Mouse (Mus musculus) testis, adult 10 weeks (tissue): ENCODE data around the gene Gm28635. TPM values are rescaled to one million over a fixed set of nuclear protein-coding genes. Genes with fewer than 3 reads are reported as not detected.

ENCODE experiments used
- polyA plus RNA-seq: library from polyadenylated mRNA; stranded (reverse); fragments of 350-450 nt; fragmentation: Illumina TruSeq; extraction: RNeasy Lipid Tissue Mini Kit (QIAGEN cat#74804); gene quantifications from one replicate; pipeline ENCODE4 v1.2.3, GENCODE M21; 2014; ENCODE audit warnings: low read depth, low replicate concordance

Gene Gm28635
- polyA plus RNA-seq: not detected

DNA sequence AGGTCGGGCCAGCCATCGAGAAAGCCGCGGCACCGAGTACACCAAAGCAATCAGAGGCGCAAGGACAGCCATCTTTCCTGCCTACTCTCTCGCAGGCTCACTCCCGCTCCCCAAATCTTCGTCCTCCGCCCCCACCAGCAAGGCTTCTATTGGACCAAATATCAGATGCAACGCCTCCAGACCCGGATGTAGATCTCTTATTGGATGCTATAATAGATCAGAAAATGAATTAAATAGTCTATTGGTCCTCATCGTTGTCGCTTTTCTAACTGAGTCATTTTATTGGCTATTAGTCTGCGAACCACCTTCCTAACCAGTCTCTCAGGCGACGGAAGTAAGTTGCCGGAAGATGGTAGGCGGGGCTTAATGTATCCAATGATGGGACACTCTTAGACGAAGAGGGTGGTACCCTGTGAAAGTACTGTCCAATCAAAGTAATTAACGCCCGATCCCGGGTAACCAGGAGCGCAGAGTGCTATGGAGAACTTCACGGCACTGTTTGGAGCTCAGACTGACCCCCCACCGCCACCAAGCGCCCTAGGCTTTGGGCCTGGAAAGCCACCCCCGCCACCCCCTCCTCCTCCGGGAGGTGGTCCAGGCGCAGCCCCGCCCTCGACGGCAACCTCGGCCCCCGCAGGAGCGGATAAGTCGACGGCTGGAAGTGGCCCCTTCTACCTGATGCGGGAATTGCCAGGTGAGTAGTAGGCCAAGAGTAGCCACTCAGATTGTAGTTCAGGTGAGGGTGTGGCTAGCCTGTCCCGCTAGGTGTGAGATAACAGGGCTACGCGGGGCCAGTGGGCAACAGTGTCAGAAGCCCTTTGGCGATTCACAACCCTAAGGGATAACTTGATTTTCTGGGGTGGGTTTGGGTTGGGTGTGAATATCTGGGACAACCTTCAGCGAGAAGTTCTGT lies at the start of gene Gm28635, which contains the start of gene Med19:
TSS of gene Gm28635 (minus strand) at position 74 of the 913 bp plus-strand sequence.
TSS of gene Med19 (plus strand) at position 435 of the 913 bp plus-strand sequence.

DNA sequence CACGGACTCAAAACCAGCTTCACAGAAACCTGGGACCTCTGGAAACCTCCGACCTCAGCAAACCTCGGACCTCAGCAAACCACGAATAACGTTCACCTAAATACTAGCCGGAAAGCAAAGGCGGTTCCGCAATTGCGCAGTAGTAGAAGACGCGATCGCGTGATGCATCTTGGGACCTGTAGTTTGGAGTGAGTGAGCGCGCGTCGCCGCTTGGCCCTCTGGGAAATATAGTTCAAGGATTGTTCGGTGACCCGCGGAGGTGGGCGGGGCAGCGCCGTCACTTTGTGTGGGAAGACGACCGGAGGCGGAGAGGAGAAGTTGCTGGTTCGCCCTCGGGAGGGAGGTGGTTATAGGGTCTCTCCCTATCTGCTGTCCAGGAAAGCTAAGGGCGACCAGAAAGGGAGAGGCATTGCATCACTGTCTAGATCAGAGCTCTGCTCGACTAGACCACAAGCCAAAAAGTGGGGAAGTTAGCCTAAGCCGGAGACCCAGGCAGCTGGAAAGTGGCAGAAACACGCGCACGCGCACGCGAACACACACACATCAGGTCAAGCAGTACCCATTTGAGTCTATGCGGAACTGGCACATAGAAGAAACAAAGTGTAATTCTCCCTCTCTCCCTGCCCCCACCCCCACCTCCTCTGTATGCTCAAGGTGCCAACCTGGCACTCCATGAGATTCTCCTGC lies 49.5 kb upstream of the Gm28635 start, which contains the start of gene Clp1:
TSS of gene Clp1 (minus strand) at position 179 of the 687 bp plus-strand sequence.

DNA sequence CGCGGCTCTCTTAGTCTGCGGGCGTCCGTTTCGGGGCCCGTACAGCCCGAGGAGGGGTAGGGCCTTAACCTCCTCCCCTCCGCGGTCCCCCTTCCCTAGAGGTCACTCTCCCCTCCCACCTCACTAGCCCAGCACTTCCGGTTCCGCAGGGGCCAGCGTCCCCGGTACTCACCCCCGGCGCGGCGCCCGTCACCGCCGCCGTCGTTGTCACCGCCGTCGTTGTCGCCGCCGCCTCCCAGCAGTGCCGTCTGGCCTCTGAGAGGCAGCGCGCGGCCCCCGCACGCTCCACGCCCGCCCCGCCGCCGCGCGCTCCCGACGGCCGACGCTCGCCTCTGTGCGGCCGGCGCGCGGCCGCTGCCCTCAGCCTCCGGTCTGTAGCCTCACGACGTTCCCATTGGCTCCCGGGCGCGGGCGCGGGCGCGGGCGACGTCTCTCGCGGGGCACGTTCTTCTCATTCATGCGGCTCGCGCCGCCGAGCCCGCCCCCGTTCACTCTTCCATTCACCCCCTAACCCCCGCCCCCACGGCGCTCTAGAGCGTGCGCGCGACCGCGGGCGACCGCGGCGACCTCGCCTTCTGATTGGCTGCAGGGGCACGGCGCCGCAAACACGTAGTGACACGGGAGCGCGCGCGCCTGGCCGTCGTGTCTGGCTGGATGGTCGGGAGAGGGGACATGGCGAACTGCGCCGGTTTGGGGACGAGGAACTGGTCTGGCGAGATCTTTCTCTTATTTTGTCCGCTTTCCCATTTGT lies 37.1 kb upstream of the Gm28635 start, which contains the start of gene Zdhhc5:
TSS of gene Zdhhc5 (minus strand) at position 370 of the 751 bp plus-strand sequence.

DNA sequence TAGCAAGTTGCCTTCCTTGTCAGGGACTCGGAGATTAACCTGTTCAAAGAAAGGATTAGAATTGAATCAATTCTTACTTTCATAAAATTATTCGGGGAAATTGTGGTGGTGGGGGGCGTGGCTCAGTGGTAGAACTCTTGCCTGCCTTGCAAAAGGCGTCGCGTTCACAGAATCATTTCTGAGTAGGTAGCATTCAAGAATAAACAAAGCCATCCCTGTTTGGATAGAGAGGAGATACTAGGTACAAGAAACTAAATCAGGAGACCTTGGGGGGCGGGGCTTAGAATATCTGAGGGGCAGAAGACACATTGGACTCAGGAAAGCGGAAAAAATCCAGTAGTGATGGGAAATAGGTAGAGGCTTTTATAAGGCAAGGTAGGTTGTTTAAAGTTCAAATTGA lies 1.2 kb upstream of the Gm28635 start, which contains the start of gene Tmx2:
TSS of gene Tmx2 (minus strand) at position 125 of the 400 bp plus-strand sequence.

DNA sequence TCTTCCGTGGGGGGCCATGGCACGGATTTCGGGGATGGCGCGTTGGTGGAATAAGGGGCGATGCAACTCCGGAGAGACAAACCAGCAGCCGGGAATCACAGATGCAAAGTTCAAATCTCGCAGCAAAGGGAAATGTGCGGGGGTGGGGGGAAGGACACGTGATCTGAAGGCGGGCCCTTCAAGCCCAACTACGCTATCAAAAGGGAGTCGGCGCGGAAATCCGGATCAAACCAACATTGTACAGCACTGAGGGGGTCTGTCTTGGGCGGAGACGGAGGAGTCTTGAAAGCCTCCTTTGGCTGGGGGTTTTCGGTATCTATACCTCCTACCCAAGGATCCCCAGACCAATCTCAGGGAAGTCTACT lies 7.3 kb downstream of the Gm28635 start, which contains the start of gene Selenoh:
TSS of gene Selenoh (minus strand) at position 202 of the 365 bp plus-strand sequence.

DNA sequence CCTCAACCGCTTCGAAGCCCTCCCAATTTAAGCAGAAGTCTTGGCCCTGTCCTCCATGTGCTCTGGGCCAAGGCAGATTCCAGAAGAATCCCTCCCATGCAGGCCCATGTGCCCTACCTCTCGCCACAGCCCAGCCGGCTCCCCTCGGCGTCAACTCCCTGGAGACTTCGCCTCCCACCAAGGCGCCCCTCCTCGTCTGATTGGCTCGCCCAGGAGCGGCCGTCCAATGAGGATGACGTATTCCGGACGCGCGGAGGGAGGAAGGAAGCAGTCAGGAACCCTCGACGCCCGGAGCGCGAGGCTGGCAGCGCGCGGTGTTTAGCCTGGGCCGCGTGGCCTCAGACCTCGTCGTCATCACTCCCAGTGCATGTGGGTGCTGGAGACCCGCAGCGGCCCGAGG lies 19.0 kb downstream of the Gm28635 start, which contains the start of gene Btbd18:
TSS of gene Btbd18 (plus strand) at position 274 of the 400 bp plus-strand sequence.

DNA sequence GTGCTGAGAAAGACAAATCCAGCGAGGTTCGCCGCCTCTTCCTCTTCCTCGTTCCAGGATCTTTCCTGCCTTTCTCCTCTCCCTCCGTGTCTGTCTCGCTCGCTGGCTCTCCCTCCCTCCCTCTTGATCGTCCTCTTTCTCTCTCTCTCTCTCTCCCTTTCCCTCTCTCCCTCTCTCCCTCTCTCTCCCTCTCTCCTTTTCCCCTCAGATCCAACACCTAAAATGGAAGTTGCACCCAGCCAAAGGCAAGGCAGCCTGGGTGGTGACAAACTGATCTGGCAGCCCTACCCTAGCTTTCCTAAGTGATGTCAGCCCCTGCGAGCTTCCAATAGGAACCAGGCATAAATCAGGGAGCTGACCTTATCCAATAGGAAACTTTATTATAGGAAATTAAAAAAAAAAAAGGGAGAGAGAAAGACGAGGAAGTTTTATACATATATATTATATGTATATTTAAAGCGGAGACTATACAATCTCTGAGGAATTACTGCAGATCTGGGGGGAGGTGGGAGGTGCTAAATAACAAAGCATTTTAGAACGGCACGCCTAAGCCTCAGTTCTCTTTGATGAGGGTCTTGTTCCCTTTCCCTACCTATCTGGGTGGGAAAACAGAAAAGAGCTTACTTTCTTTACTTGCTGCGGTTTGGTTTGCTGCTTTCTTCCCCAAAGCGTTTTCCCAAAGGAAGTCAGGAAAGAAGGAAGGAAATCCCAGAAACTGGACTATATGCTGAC lies 27.2 kb downstream of the Gm28635 start, which contains the start of gene Ctnnd1:
TSS of gene Ctnnd1 (minus strand) at position 302 of the 732 bp plus-strand sequence.

Other genes with a start within 250 kb of the Gm28635 start
- gene Tfpi, start 201.3 kb downstream of the Gm28635 start, polyA plus RNA-seq: 9.8 TPM
- 79.3 TPM for gene Ctnnd1, start 27.3 kb downstream of the Gm28635 start, polyA plus RNA-seq
- gene Btbd18, start 19.0 kb downstream of the Gm28635 start, polyA plus RNA-seq: 4.5 TPM
- 5.3 TPM for gene Selenoh, start 7.3 kb downstream of the Gm28635 start, polyA plus RNA-seq
- 55.8 TPM for gene Med19, start 361 bp upstream of the Gm28635 start, polyA plus RNA-seq
- 70.8 TPM for gene Tmx2, start 1.1 kb upstream of the Gm28635 start, polyA plus RNA-seq
- 265 TPM for gene Zdhhc5, start 37.1 kb upstream of the Gm28635 start, polyA plus RNA-seq
- 51.4 TPM for gene Clp1, start 49.3 kb upstream of the Gm28635 start, polyA plus RNA-seq
- 3.0 TPM for gene Ypel4, start 56.0 kb upstream of the Gm28635 start, polyA plus RNA-seq
- not detected for gene Gm19426, start 65.6 kb upstream of the Gm28635 start, polyA plus RNA-seq
- gene Serping1, start 97.4 kb upstream of the Gm28635 start, polyA plus RNA-seq: 12.6 TPM
- 2.4 TPM for gene Ube2l6, start 120.8 kb upstream of the Gm28635 start, polyA plus RNA-seq
- gene Smtnl1, start 144.6 kb upstream of the Gm28635 start, polyA plus RNA-seq: 1.1 TPM
- gene Timm10, start 149.0 kb upstream of the Gm28635 start, polyA plus RNA-seq: 1.9 TPM
- 0.11 TPM for gene Slc43a1, start 160.8 kb upstream of the Gm28635 start, polyA plus RNA-seq
- not detected for gene Rtn4rl2, start 208.7 kb upstream of the Gm28635 start, polyA plus RNA-seq